Mouse (Mus musculus) kidney, postnatal 25 days (tissue): ENCODE results near the gene Pmpcb.
"Not testable (repeated sequence)": the region's sequence is repeated elsewhere in the genome, so short reads cannot be mapped to it uniquely, and the experiment has no call there.

Experiments used
- DNase-seq, 2 experiments: peaks; one replicate each; pipeline ENCODE4 v3.0.0; 2021; ENCODE audit warnings: mixed read lengths in 2 of 2

Gene Pmpcb

GRCm38 (mm10) chr5:21736956-21737585 lies at the start of gene Pmpcb:
TSS of gene Pmpcb (plus strand) at chr5:21737141.
- peak; percentile 90 to 92 for DNase-seq

- DNase-seq = no peak
These were observed 44.7 kb upstream of the Pmpcb start for GRCm38 (mm10) chr5:21692230-21692629.

GRCm38 (mm10) chr5:21693372-21693870 lies 43.5 kb upstream of the Pmpcb start:
- no peak for DNase-seq

- no peak for DNase-seq
These were observed 42.0 kb upstream of the Pmpcb start for GRCm38 (mm10) chr5:21694854-21695490.

- DNase-seq = not testable (repeated sequence)
These were observed 37.4 kb upstream of the Pmpcb start for GRCm38 (mm10) chr5:21699555-21699954.

- no peak for DNase-seq
These were observed 36.6 kb upstream of the Pmpcb start for GRCm38 (mm10) chr5:21700272-21700821.

GRCm38 (mm10) chr5:21700934-21701333 lies 36.0 kb upstream of the Pmpcb start:
- DNase-seq = peak in 1 of 2 experiments; percentile 43

GRCm38 (mm10) chr5:21701351-21702008 lies 35.5 kb upstream of the Pmpcb start, which contains the start of gene Napepld:
TSS of gene Napepld (minus strand) at chr5:21701396.
- DNase-seq = peak; percentile 99

GRCm38 (mm10) chr5:21702009-21702364 lies 35.0 kb upstream of the Pmpcb start:
- no peak for DNase-seq

- DNase-seq = no peak
These were observed 34.0 kb upstream of the Pmpcb start for GRCm38 (mm10) chr5:21702873-21703475.

- no peak for DNase-seq
These were observed 33.2 kb upstream of the Pmpcb start for GRCm38 (mm10) chr5:21703708-21704107.

- DNase-seq = peak in 1 of 2 experiments; percentile 20
These were observed 30.4 kb upstream of the Pmpcb start for GRCm38 (mm10) chr5:21706546-21706945.

- DNase-seq = not testable (repeated sequence)
These were observed 28.9 kb upstream of the Pmpcb start for GRCm38 (mm10) chr5:21708011-21708410.

GRCm38 (mm10) chr5:21712127-21712715 lies 24.7 kb upstream of the Pmpcb start:
- no peak for DNase-seq

- DNase-seq = no peak
These were observed 22.5 kb upstream of the Pmpcb start for GRCm38 (mm10) chr5:21714447-21714846.

GRCm38 (mm10) chr5:21717165-21717715 lies 19.7 kb upstream of the Pmpcb start:
- no peak for DNase-seq

GRCm38 (mm10) chr5:21718546-21718945 lies 18.4 kb upstream of the Pmpcb start:
- DNase-seq = no peak

- DNase-seq = no peak
These were observed 17.7 kb upstream of the Pmpcb start for GRCm38 (mm10) chr5:21719209-21719608.

- no peak for DNase-seq
These were observed 12.5 kb upstream of the Pmpcb start for GRCm38 (mm10) chr5:21724427-21724826.

GRCm38 (mm10) chr5:21724872-21725271 lies 12.1 kb upstream of the Pmpcb start:
- DNase-seq = no peak

GRCm38 (mm10) chr5:21729107-21729506 lies 7.8 kb upstream of the Pmpcb start:
- DNase-seq = no peak

- no peak for DNase-seq
These were observed 4.6 kb upstream of the Pmpcb start for GRCm38 (mm10) chr5:21732177-21732911.
